Mouse (Mus musculus): Measurements from ENCODE around the gene Rpn2.

Rpn2 gene

DNA sequence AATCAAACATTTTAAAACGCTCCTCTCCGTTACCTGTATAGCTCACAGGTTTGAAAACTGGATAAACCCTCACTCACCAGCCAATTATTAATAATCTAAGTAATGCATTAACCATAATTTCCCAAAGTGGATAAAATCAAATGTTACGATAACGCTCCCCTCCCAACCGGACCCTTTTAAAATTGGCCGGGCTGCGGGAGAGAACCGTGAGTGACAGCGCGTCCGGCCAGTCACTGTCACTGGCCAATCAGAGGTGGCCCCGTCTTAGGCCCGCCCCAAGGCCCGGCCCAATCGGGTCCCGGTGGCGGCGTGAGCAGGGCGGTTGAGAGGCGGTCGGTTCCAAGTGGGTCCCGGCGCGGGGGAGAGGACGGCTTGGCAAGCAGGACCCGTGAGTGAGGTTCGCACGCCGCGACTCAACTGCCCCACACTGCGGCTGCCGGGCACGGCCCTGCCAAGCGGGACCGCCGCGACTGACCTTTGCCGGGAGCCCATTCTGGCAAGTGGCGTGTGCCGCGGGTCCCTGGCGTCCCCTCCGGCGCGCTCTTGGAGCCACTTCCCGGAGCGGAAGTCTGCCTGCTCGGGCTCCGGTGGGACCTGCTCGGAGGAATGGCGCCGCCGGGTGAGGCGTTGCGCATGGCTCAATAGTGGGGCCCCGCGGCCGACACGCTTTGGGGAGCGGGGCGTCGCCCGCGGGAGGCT lies at the start of gene Rpn2:
Rpn2 (plus strand) TSS at position 301 of the 699 bp plus-strand sequence.
- peak; percentile 87 for DNase-seq (ENCODE audit: low read depth, low spot score)

DNA sequence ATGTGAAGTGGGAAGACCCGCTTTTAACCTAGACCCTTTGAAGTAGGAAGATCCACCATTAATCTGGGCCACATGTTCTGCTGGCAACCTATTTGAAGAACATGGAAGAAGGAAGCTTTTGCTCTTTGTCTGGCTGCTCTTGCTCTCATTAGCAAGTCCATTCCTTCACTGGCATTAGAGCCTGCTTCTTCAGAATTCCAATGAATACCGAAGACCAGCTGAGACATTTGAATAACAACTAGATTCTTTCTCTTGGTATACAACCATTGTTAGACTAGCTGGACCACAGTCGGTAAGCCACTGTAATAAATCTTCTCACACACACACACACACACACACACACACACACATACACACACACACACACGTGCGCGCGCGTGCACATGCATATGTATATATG lies 42.9 kb upstream of the Rpn2 start:
- no peak for DNase-seq (ENCODE audit: low read depth, low spot score)

DNA sequence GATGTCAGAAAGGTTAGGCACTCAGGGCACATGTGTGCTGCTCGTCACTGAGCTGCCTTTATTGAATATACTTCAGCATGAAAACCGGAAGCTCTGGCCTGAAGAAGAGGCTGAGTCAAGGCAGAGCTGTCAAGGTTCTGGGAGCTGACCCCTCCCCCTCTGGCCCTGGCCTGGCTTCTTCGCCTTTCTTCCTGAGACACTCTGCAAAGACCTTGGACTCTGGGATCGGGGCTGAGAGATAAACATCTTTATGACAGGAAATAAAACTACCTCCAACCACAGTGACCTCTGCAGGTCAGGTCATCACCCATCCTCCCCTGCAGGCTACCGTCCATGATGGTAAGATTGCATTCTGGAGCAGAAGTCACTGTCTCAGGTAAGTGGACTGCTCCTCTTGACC lies 33.8 kb upstream of the Rpn2 start:
- no peak for DNase-seq (ENCODE audit: low read depth, low spot score)

DNA sequence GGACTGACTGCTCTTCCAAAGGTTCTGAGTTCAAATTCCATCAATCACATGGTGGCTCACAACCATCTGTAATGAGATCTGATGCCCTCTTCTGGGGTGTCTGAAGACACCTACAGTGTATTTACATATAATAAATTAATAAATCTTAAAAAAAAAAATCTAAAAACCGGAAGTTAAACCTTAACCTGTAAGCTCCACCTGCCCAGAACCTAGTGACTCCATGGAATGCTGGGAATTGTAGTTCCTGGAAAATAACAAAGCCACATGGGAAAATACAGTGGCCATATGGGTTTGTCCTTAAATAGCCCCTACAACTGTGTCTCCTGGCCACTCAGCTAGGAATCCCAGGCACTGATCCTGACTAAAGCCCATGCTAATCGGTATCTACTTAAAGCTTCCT lies 33.2 kb upstream of the Rpn2 start:
- DNase-seq (ENCODE audit: low read depth, low spot score): no peak

DNA sequence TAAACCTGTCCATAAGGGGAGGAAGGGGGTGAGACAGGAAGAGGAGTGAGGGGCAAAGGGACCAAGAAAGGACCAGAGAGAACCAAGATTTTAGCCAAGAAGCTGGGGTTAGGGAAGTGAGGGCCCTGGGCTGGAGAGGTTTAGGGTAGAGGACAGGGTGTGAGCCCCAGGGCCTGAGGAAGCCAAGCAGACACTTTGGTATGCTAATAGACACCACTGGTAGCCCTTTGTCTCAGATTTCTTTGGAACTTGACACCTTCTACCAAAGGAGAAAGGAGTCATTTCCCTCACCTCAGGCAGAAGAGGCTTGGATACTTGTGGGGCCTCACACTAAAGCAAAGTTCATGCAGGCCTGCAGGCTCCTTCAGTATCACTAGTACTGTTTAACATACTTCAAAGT lies 30.7 kb upstream of the Rpn2 start:
- no peak for DNase-seq (ENCODE audit: low read depth, low spot score)

DNA sequence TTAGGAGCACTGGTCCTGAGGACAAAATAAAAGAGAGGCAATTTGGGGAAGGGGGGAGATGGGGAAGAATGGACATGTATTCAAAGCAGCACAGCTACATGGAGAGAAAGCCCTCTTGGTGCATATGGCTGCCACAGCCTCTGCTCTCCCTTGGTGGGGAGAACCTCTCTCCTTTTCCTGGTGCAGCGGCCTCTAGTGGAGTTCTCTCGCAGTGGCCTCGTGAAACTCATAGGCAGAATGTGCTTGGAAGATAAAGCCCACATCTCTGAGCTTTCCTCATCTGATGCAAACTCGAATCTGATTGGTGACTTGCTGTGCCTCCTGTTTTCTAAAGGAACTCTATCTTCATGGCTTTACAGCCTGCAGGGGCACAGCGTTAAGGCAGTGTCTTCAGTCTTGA lies 19.1 kb upstream of the Rpn2 start:
- peak; percentile 18 for DNase-seq (ENCODE audit: low read depth, low spot score)

DNA sequence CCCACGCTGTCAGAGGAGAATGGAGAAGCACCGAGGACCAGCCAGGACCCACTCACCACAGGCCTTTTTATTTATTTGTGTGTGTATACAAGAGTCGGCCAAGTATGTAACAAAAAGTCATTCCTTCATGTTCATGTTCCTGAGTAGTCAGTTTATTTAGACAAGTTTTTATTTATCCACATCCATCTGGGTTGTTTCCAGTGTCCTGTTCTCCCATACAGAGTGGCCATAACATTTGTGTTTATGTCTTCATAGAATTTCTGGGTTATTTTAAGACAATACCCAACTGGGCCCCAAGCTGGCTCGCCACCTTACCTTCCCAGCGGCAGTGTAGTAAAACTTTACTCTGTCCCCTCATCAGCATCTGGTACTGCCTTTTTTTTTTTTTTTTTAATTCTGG lies 16.9 kb upstream of the Rpn2 start:
- DNase-seq (ENCODE audit: low read depth, low spot score): no peak

DNA sequence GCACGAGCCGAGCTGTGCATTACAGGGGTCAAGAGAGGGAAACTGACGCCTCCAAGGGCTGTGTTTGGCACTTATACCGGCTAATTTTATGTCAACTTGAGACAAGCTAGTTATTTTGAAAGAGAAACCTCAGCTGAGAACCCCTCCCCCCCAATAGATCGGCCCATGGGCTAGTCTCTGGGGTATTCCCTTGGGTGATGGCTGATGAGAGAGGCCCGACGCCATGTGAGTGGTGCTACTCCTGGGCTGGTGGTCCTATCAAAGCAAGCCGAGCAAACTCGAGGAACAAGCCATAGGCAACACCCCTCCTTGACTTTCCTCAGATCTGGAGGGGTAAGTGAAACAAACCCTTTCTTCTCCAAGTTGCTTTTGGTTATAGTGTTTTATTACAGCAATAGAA lies 16.3 kb upstream of the Rpn2 start:
- no peak for DNase-seq (ENCODE audit: low read depth, low spot score)

DNA sequence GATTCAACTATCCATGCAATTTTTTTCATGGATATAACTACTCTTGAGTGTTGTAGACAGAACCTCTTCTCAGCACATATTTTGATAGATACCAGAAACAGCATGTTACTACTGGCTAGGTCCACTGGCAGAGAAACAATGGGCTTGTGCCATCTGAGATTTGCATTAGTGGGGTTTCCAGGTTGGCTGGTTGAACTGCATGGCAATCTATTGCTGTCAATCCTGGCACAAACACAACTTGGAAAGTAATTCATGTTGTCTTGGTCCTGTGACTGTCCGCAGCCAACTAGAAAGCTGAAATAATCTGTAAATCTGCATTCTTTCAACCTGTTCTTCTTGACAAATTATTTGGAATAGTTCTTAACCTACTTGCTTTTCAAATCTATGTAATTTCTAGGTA lies 15.7 kb upstream of the Rpn2 start:
- no peak for DNase-seq (ENCODE audit: low read depth, low spot score)

DNA sequence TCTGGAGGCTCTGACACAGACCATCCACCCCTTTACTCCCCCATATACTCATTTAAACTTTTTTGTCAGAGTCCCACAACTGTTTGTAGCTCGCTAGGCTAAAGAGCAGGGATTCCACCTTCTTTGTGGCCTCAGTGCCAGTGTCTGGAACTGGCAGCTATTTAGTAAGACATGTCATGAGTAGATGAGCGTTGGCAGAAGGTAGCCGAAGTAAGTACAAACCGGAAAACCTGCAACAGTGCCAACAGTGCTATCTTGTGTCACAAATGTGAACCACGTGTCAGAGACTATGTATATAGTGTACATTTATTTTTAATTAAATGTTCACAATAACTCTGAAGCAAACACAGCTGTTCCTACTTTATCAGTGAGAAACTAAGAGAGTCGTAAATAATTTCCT lies 15.0 kb upstream of the Rpn2 start:
- no peak for DNase-seq (ENCODE audit: low read depth, low spot score)

DNA sequence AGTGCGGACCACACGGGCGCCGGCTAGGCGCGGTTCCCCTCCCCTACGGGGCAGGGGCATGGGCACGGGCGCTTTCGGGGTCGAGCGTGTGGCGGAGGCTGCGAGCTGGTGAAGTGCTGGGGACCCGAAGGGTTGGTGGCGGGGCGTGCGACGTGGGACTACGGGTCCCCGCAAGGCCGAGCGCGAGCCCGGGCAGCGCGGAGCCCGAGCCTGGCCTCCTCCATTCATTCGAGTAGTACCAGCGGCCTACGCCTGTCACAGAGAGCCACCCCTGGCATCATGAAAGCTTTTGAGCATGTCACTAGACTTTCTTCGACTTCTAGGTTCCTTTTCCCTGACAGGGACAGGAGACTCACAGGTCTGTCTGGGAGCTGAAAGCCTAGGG lies 591 bp downstream of the Rpn2 start, which contains the start of gene Mroh8:
Mroh8 (minus strand) TSS at position 134 of the 385 bp plus-strand sequence.
- peak; percentile 51 for DNase-seq (ENCODE audit: low read depth, low spot score)

DNA sequence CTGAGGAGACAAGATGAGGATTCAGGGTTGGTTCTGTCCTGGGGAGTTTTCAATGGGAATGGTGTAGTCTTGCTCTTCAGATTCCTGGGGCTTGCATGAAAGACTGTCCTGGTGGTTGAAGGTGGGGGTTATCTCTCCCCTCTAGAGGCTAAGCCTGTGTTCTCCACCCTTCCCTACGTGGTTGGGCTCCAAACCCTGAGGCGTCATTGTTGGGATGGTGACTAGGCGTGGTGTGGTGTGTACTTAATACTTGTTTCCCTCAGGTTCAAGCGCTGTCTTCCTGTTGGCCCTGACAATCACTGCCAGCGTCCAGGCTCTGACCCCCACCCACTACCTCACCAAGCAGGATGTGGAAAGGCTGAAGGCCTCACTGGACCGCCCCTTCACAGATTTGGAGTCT lies 4.5 kb downstream of the Rpn2 start:
- DNase-seq (ENCODE audit: low read depth, low spot score): no peak

DNA sequence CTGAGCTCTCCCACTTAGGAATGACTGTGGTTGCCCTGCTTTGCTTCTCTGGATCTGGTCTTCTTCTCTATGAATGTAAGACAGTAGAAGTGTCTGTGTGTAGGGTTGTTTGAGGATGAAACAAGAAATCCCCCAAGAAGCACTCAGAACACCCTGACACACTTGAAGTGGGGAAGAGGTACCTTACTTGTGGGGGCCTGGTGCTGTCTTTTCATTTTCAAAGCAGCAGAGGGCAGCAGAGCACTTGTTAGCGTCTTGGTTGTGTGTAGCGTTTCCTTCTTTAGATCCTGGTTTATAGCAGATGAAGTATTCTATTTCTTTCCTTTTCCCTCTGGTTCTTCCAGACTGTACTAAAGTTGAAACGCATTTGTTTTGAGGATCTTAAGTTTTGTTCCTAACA lies 8.7 kb downstream of the Rpn2 start:
- peak; percentile 36 for DNase-seq (ENCODE audit: low read depth, low spot score)

DNA sequence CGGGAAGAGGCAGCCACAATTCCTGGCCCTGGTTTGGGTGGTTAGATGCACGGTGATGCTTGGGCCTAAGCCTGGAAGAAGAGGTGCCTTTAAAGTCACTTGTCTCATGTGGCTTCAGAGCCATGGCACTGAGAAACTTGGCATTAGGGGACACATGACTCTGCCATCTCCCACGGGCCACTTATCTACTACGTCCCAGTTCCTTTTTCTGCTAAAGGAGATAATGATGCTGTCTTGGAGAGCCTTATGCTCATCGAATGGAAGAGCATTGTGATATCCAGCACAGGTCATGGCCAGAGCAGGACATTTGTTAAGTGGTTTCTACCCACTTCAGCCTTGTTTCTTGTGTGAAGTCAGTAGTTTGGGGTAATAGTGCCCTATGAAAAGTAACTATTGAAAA lies 10.2 kb downstream of the Rpn2 start:
- no peak for DNase-seq (ENCODE audit: low read depth, low spot score)

DNA sequence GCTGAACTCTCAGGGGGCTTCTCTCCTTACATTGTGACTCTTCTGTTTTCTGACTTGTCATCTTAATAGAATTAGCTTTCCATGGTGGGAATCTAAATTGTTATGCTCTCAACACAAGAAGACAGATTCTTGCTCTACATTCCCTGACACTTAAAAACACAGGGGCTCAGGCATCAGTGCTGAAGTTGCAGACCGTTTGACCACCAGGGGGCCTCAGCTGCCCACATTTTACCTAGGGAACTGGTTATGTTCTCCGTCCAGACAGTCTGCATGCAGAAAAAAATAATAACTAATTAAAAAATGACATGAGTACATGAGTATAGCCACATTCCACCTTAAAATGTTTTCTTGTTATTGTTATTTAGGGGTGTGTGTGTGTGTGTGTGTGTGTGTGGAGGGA lies 13.3 kb downstream of the Rpn2 start:
- no peak for DNase-seq (ENCODE audit: low read depth, low spot score)

DNA sequence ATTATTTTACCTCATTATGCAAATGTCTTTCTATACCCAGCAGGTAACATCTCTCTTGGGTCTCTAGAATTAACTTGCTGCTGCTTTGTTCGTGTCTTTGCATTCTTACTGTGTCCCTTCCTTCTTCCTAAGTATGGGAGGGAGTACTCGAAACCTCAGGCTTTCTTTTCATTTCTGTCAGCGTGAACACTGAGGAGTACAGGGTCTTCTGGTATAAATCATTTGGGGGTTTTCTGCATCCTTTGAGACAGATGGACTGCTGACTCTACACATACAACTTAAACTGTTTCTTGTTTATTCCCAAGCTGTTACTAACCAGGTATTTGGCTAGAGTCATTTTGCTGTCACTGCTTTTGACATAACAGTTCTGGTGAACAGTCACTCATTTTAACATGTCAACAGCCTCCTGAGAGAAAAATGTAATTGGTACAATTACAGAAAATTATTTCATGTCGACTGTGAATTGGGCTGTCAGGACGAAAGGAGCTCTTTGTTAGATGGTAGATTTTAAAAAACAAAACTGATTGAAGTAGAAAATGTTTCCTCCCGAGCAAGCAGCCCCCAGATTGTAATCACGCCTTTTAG lies 17.4 kb downstream of the Rpn2 start:
- DNase-seq (ENCODE audit: low read depth, low spot score): no peak

DNA sequence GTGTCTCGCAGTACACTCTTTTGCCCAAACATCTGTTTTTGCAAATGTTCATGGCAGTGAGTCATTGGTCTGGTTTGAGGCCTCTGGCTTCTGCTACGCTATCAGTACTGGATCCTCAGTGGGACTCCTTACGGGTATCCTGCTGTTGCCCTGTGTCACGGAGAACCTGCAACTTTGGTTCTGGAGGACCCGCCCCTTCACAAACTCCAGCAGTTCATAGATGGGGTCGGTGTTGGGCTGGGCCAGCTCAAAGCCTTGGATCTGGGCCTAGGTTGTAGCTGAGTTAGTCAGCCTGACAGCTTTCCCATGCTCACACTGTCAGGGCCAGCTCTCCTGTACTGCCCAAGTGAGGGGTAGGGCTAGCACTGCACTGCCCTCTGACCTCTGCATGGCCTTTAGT lies 21.2 kb downstream of the Rpn2 start:
- DNase-seq (ENCODE audit: low read depth, low spot score): no peak

DNA sequence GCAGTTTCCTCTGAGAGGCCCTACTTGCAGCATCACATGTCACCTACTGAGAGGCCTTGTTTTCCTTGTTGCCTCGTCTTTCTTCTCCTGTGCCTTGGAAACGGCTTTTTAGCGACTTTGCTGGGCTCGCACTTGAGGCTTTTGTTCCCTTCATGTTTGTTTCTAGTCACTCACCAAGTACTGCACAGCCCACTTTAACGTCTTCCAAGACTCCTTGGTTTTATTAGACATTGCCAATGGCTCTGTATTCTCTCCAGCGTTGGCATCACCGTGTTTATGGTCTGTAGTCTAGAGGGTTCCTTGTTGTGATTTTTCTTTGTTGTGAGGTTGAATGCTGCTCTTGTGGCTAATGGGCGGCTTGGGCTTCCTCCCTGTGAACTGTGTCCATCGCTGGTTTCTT lies 24.3 kb downstream of the Rpn2 start:
- DNase-seq (ENCODE audit: low read depth, low spot score): no peak

DNA sequence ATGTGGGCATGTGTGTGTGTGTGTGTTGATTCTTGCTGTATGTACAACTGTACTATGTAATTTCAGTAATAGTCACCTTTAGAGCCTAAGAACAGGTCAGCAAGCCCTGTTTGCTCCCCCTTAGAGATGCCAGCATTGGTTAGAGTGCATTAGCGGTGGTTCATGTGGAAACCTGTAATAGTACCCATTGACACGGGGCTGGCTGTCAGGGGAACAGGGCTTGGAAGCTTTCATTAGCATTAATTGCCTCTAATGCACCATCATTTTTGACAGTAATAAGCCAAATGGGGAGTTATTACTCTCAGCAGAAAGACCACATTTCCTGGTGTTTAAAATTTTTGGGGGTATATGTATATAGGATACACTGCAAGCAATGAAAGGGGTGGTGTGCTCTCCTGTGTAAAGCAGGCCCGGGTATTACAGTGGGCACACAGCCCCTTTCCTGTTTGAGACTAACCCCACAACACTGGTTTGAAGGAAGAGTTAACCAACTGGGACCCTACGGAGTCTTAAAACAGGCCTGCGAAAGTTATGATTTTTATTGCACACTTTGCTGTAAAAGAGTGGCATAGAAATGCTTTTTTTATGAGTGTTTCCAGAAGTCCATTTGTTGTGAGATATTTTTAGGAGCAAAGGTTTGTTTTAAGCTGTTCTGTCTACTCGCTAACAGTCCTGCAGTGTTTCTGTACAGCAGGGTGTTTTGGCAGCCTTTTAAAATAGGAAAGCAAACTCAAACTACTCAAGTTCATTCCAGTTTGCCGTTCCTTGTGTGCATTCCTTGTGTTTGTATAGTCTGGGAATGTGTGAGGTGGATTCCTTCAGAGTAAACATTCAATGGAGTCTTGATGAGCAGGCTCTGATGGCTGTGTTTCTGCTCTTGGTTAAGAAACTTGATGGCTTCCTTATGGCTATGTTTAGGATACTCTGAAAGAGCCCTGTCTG lies 27.5 kb downstream of the Rpn2 start:
- DNase-seq (ENCODE audit: low read depth, low spot score): peak; percentile 38

DNA sequence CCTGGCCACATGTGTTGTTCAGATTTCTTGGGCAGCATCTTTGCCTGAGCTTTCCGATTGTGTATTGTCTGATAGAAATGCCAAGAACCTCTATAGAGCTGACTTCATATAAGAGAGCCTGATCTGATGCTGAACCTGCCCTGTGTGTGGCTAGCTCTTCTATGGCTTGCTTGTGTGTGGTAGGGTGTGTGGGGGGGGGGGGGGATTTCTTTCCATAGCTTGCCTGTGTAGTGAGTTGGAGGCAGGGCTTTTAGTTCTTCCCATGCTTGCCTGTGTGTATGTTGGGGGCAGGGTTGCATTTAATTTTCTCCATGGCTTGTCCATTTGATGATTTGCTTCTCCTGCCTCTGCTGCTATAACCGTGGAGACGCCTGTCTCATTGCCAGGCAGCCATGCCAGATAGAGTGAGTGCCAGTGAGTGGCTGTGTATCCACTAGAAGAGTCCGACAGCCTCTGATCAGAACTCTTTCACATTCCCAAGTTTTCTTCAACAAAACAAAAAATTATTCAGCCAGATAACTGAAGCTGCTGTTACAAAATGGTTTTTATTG lies 29.0 kb downstream of the Rpn2 start:
- DNase-seq (ENCODE audit: low read depth, low spot score): no peak

DNA sequence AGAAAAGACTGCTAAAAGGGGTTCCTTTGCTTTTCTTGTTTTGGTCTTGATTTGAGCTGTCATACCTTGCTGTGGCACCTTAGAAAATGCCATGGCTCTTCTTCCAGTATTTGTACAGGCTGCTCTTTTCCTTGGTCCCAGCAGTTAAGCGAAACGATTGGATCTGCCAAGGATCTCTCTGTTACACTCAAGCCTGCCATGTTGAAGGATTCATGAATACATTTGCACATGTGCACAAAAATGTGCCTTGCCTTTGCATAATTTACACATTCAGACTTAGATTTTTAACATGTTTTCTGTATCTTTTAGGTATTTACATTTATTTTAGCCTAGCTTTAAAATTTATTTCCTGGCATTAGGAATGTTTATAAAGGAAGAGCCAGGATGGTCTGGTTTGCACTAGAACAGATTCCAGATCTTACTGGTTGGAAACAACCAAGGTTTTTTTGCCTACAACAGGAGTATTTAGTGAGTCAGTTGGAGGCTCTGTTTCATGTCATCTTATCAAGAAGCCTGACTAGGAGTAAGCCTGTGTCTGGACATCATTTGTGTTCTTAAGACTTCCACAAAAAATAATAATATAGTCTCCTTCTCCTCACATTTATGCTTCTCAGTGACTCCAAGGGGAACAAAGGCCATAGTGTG lies 29.6 kb downstream of the Rpn2 start:
- DNase-seq (ENCODE audit: low read depth, low spot score): no peak

DNA sequence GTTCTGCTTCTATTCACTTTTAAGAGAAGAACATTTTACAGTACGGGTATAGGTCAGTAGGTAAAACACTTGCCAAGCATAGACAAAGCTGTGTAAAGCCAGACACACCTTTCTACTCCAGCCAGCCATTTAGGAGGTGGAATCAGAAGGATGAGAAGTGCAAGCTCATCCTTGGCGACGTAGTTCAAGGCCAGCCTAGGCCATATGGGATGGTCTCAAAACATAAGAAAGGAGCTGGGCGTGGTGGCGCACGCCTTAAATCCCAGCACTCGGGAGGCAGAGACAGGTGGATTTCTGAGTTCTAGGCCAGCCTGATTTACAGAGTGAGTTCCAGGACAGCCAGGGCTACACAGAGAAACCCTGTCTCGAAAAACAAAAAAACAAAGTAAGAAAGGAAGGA lies 30.8 kb downstream of the Rpn2 start:
- DNase-seq (ENCODE audit: low read depth, low spot score): no peak

All from telencephalon, adult 2 months (tissue).